Mouse (Mus musculus) liver, embryonic 14.5 days (tissue): ENCODE results near the gene Alyref. TPM values are rescaled to one million over a fixed set of nuclear protein-coding genes. Genes with fewer than 3 reads are reported as not detected.
A peak's percentile ranks its signal among the peaks of the same experiment; 100 is the strongest.

Experiments used
- ATAC-seq: fragments of 200-750 bp; cut with Nextera tagmentation; 2 replicates; pipeline ENCODE4 v1.8.0; 2017; ENCODE audit warnings: moderate number of reproducible peaks, mild to moderate bottlenecking, moderate library complexity; ENCODE audit not compliant: insufficient read depth
- DNase-seq, 3 experiments: peaks; one replicate each; pipeline ENCODE4 v3.0.0-alpha.2; 2012 to 2013; ENCODE audit warnings: low read depth in 3 of 3, low spot score in 3 of 3
- H3K27ac ChIP-seq: fragments of 300-500 bp; sonication (generic); 2 replicates; pipeline ENCODE4 v1.5.1; 2014; ENCODE audit warnings: moderate library complexity, mild to moderate bottlenecking, control low read depth, inconsistent platforms
- H3K27me3 ChIP-seq: fragments of 300-500 bp; sonication (generic); 2 replicates; pipeline ENCODE4 v1.6.1; 2014; ENCODE audit warnings: mild to moderate bottlenecking, low read length, moderate library complexity; ENCODE audit not compliant: control insufficient read depth, insufficient read depth
- H3K36me3 ChIP-seq: fragments of 300-500 bp; sonication (generic); replicated peaks from 2 replicates; pipeline ENCODE4 v1.6.1; 2014; ENCODE audit warnings: low read depth; ENCODE audit not compliant: control insufficient read depth, insufficient read depth
- H3K4me1 ChIP-seq, 2 experiments: fragments of 200-500 bp in 1 of 2; fragments of 300-500 bp in 1 of 2; sonication (generic) in 1 of 2; replicated peaks; 2 replicates each; pipeline ENCODE4 v1.6.1; 2012 to 2014; ENCODE audit warnings: antibody characterized with exemption in 1 of 2, inconsistent platforms in 1 of 2, low read length in 1 of 2; ENCODE audit not compliant: control insufficient read depth in 2 of 2, insufficient read depth in 2 of 2
- H3K4me2 ChIP-seq: fragments of 300-500 bp; sonication (generic); 2 replicates; pipeline ENCODE4 v1.6.1; 2014; ENCODE audit warnings: low read depth, mild to moderate bottlenecking, control low read depth, moderate library complexity
- H3K4me3 ChIP-seq, 2 experiments: fragments of 200-500 bp in 1 of 2; fragments of 300-500 bp in 1 of 2; sonication (generic) in 1 of 2; 2 replicates each; pipeline ENCODE4 v1.5.1; 2012 to 2014; ENCODE audit warnings: low read depth in 2 of 2, low read length in 2 of 2, mild to moderate bottlenecking in 2 of 2, control low read depth in 1 of 2, inconsistent platforms in 1 of 2, moderate library complexity in 1 of 2; ENCODE audit not compliant: insufficient read depth in 1 of 2
- H3K9ac ChIP-seq: fragments of 300-500 bp; sonication (generic); replicated peaks from 2 replicates; pipeline ENCODE4 v1.6.1; 2014; ENCODE audit warnings: mild to moderate bottlenecking, control low read depth, moderate library complexity
- H3K9me3 ChIP-seq: fragments of 300-500 bp; sonication (generic); 2 replicates; pipeline ENCODE4 v1.6.1; 2016; ENCODE audit warnings: low read length, mixed read lengths; ENCODE audit not compliant: control insufficient read depth
- CTCF ChIP-seq: IDR thresholded peaks from 2 replicates; pipeline ENCODE4 v1.5.1; 2016; ENCODE audit warnings: antibody characterized with exemption, low read depth, control low read depth
- EP300 ChIP-seq: IDR thresholded peaks from 2 replicates; pipeline ENCODE4 v1.6.1; 2016; ENCODE audit warnings: antibody characterized with exemption, low read depth
- WGBS: fragments of 180-500 bp; shearing (Covaris S2); extraction: QIAGEN DNeasy Blood & Tissue Kit; methylation state at CpG from one replicate; pipeline ENCODE4 v1.1.7; 2014; ENCODE audit not compliant: insufficient replicate concordance; 5-methylcytosine and 5-hydroxymethylcytosine counted together
- polyA plus RNA-seq, 2 experiments: library from polyadenylated mRNA; depleted of rRNA in 1 of 2; stranded (reverse) in 1 of 2; unstranded in 1 of 2; fragments of >200 nt; fragmentation: Nextera tagmentation in 1 of 2; extraction: Ambion mirVana in 1 of 2; gene quantifications; 2 replicates each; pipeline versions ENCODE4 v1.2.1 to v1.2.3; 2012 to 2014

Gene Alyref
- polyA plus RNA-seq, 2 experiments: 110 to 349 TPM

DNA sequence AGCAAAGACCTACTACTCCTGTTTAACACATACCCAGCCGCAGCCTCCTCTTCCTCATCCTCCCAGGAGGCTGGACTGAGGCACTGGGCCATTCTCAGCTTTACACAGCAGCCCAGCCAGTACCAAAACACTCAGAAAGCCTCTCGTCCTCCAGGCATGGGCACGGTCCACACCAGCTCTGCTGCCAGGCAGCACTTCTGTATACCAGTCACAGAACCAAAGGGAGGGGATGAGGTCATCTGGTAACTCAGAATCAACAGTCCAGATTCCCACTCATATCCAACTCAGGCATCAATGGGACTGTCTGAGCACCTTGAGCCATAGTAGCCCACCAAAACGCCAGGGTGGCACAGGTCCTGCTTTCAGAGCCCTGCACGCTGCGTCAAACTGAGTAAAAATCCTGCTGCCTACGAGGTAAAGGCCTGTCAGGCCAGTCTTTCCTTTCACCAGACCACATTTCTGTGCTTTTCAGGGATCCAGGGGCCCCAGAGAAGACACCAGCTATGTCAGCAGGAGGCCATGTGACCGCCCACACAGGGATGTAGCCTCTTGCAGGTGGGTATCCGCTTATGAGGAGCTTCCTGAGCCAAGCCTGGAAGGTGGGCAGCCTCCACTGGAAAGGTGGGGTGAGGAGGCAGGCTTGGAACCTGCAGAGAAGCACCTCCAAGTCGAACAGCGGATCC lies 28.8 kb upstream of the Alyref start:
- Histone ChIP-seq H3K4me2 (no peak overlapping the region; the same call in 1 of the 2 replicates), H3K4me3 (no peak overlapping the region), H3K4me1 (peaks cover 39 to 50% of the 10 kb centered on the region in 2 experiments), H3K36me3 (peaks cover 15% of the 10 kb centered on the region), H3K27ac (peak overlapping the region; percentile 44; the same call in 1 of the 2 replicates), H3K9me3 (no peaks in the 10 kb centered on the region), H3K9ac (no peak overlapping the region), H3K27me3 (no peaks in the 10 kb centered on the region)
- no peak for ATAC-seq
- TF ChIP-seq CTCF: no peak
- no peak for TF ChIP-seq EP300
- WGBS: 83% methylated on average over 11 of the region's 11 CpGs
- no peak for DNase-seq

- Histone ChIP-seq H3K4me1 (peaks cover 23 to 33% of the 10 kb centered on the region in 2 experiments), H3K9me3 (no peaks in the 10 kb centered on the region), H3K27ac (peak within 1 kb of the TSS; percentile 69), H3K36me3 (peaks cover 32% of the 10 kb centered on the region), H3K27me3 (no peaks in the 10 kb centered on the region), H3K4me3 (peak within 1 kb of the TSS; percentile 74 to 91), H3K9ac (peak within 1 kb of the TSS; percentile 94), H3K4me2 (peak within 1 kb of the TSS; percentile 91)
- no peak for ATAC-seq
- TF ChIP-seq CTCF (0 out of 2 replicates have a peak, but pooled peaks have one; percentile 11), EP300 (no peak)
- WGBS: 12% methylated on average over 5 of the region's 5 CpGs
- DNase-seq: no peak
These were observed 27.1 kb upstream of the Alyref start, which contains the start of gene Sirt7 for GRCm38 (mm10) chr11:120625152-120625775. Gene Sirt7, minus strand, starts transcription at chr11:120625240.

DNA sequence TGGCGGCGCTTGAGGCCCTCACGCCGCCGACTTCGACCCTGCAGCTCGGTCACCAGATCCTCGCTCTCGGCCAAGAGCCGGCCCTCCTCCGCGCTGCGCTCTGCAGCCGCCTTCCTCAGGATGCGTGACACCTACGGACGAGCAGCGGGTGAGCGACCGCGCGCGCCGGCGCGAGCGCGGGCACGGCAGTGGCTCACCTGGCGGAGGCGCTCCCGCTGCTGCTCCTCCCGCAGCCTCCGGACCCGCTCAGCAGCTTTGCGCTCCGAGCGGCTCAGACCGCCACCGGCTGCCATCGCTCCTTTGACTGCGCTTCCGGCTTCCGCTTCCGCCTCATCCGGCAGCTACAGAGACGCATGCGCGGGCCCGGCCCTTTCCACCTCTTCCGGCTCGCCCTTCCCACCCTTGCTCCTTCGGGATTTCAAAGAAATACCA lies 26.5 kb upstream of the Alyref start:
- H3K27ac ChIP-seq: peak overlapping the region; percentile 69
- peak overlapping the region; percentile 94 for H3K9ac ChIP-seq
- TF ChIP-seq EP300 (no peak), CTCF (no peak)
- H3K27me3 ChIP-seq: no peaks in the 10 kb centered on the region
- peak overlapping the region; percentile 74 to 91 for H3K4me3 ChIP-seq
- peak overlapping the region; percentile 91 for H3K4me2 ChIP-seq
- peak in 2 of 3 experiments; percentile 66 to 69 for DNase-seq
- WGBS: under 1% methylated on average over 53 of the region's 53 CpGs
- H3K4me1 ChIP-seq: peaks cover 19 to 29% of the 10 kb centered on the region in 2 experiments
- no peaks in the 10 kb centered on the region for H3K9me3 ChIP-seq
- H3K36me3 ChIP-seq: peaks cover 37% of the 10 kb centered on the region
- peak; percentile 72 for ATAC-seq

DNA sequence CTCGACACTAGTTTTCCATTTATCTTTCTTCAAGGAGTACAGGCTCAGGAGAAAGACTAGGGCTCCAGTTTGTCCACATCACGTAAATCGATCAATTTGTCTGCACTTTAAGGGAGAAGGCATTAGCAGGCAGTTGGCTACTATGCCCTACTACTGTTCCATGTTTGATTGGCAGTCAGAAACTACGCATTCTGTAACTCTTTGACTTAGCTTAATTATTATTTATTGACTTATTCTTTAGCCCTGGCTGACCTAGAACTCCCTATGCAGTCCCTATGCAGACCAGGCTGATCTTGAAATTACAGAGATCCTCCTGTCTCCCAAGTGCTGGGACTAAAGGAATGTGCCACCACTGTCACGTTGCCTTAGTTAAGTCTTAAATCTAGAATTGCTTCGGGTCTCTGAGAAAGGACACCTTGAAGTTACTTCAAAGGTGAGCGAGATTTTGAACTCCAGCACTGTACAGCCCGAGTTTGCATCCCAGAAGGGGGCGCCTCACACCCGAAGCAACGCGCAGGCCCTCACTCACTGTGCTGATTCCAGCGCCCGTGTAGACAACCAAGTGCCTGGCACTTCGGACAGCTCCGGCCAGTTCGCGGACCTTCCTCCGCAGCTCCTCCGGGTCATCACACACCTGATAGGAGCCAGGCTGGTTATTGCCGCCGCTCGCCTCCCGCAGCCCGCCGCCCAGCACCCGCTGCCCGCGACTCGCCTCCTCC lies 26.0 kb upstream of the Alyref start:
- peak; percentile 91 for TF ChIP-seq CTCF
- TF ChIP-seq EP300: no peak
- Histone ChIP-seq H3K4me1 (peaks cover 15 to 26% of the 10 kb centered on the region in 2 experiments), H3K9me3 (no peaks in the 10 kb centered on the region), H3K9ac (peak overlapping the region; percentile 94), H3K4me2 (peak overlapping the region; percentile 91), H3K27ac (peak overlapping the region; percentile 69), H3K36me3 (peaks cover 38% of the 10 kb centered on the region), H3K27me3 (no peaks in the 10 kb centered on the region), H3K4me3 (peak overlapping the region; percentile 74 to 91)
- WGBS: 11% methylated on average over 30 of the region's 30 CpGs
- DNase-seq: no peak
- ATAC-seq: peak; percentile 80
